Mouse (Mus musculus): ENCODE measurements around the gene Coa6. TPM values are rescaled to one million over a fixed set of nuclear protein-coding genes. Genes with fewer than 3 reads are reported as not detected.
A peak's percentile ranks its signal among the peaks of the same experiment; 100 is the strongest.

Coa6 gene
- total RNA-seq, 1 experiment from 2014 or later = 14.1 TPM

- no peak for ATAC-seq (ENCODE audit: extremely low read depth, insufficient number of reproducible peaks, low FRiP score, poor library complexity, severe bottlenecking)
Measured at GRCm38 (mm10) chr8:126455383-126455782, 33.1 kb downstream of the Coa6 start.

GRCm38 (mm10) chr8:126460274-126460673, 38.0 kb downstream of the Coa6 start:
- peak; percentile 38; the same call in 1 of the 2 replicates for ATAC-seq (ENCODE audit: extremely low read depth, insufficient number of reproducible peaks, low FRiP score, poor library complexity, severe bottlenecking)

- no peak for ATAC-seq (ENCODE audit: extremely low read depth, insufficient number of reproducible peaks, low FRiP score, poor library complexity, severe bottlenecking)
Measured at GRCm38 (mm10) chr8:126461735-126462134, 39.4 kb downstream of the Coa6 start.

GRCm38 (mm10) chr8:126464071-126464470, 41.8 kb downstream of the Coa6 start:
- ATAC-seq (ENCODE audit: extremely low read depth, insufficient number of reproducible peaks, low FRiP score, poor library complexity, severe bottlenecking) = no peak

- ATAC-seq (ENCODE audit: extremely low read depth, insufficient number of reproducible peaks, low FRiP score, poor library complexity, severe bottlenecking) = no peak
Measured at GRCm38 (mm10) chr8:126473802-126474298, 51.5 kb downstream of the Coa6 start.

- peak; percentile 45 for ATAC-seq (ENCODE audit: extremely low read depth, insufficient number of reproducible peaks, low FRiP score, poor library complexity, severe bottlenecking)
Measured at GRCm38 (mm10) chr8:126474299-126475187, 52.2 kb downstream of the Coa6 start, which contains the start of gene Tarbp1. Gene Tarbp1 (minus strand): TSS chr8:126475065.

Other genes starting within 250 kb of the Coa6 start
- gene Slc35f3, start 124.0 kb upstream of the Coa6 start, total RNA-seq (2017) = not detected in 2 replicates
- 3.1 and 4.2 TPM in 2 replicates for gene Tarbp1, start 52.5 kb downstream of the Coa6 start, total RNA-seq (2017)
- 65.3 and 69.0 TPM in 2 replicates for gene Irf2bp2, start 171.5 kb downstream of the Coa6 start, total RNA-seq (2017)